Mouse (Mus musculus): ENCODE results near the gene Cops6. TPM values are rescaled to one million over a fixed set of nuclear protein-coding genes. Genes with fewer than 3 reads are reported as not detected.

The Cops6 gene
- 27.9 and 34.4 TPM in 2 replicates for polyA plus RNA-seq (2012; rRNA removed)

GRCm38 (mm10) chr5:138160842-138161665 lies at the start of gene Cops6:
Gene Cops6, plus strand, starts transcription at chr5:138161071.

DNA sequence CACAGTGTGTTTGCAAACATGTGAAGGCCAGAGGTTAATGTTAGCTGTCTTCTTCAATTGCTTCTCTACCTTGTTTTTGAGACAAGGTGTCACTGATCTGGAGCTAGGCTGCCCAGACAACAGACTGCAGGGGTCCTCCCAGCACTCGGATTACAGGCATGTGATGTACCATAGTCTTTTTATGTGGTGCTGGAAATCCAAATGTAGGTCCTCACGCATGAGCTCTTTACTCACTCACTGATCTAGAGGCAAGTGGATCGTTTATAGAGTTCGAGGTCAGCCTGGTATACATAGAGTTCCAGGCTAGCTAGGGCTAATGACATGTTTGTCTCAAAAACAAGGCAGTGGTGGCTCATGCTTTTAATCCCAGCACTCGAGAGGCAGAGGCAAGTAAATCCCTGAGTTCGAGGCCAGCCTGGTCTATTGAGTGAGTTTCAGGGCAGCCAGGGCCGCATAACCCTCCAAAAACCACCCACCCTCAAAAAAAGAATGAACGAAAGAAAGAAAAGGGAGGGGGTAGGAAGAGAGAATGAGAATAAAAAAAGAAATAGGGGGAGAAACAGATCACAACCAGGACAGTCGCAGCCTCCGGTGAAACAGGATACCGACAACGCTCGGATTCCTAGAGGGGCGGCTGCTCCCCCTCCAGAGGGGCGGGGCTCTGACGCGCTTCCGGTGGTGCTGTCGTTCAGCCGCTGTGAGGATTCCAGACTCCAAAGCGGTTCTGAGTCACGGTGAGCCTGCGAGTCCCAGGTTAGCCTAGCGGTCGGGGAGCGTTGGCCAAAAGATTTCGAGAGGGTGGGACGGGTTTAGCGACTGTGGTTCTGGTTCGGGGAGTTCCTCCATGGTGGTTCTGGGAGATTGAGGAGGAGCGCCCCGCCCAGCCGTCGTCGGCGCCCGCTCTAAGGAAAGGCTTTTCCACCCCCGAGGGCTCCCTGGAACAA lies 44.3 kb upstream of the Cops6 start, which contains the start of gene Zscan21:
Gene Zscan21 (plus strand): TSS at position 649 of the 944 bp plus-strand sequence.

GRCm38 (mm10) chr5:138155443-138155976 lies 5.4 kb upstream of the Cops6 start, which contains the start of gene Zfp113:
Gene Zfp113, minus strand, starts transcription at chr5:138155744.

DNA sequence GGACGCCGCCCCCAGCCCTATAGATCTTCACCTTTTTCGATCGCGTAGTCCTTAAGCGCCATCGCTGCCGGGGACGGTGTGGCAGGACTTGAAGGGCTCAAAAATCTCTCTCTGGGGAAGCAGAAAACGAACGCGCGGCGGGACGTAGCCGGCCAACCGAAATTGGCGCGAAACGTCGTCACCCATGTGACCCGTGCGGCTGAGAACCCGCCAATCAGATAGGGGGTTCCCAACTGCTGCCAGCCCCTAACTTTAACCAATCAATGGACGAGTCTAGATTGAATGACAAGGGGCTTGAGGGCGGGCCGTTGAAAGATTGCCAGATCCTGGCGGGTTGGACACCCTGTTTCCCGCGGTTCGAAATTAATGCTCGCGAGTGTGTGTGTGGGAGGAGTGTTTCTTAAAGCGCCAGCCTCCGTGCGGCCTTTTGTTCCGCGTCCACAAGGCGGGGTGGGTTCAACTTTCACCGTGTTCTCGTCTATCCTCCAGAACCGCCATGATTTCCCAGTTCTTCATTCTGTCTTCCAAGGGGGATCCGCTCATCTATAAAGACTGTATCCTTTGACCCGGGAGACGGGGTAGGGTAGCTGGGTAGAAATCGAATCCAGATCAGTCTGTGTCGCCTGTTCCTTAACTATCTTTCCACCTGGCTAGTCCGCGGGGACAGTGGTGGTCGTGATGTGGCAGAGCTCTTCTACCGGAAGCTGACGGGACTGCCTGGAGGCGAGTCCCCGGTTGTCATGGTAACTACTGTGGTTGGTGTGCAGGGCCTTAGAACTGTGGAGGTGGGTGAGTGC lies 11.0 kb downstream of the Cops6 start, which contains the start of the genes Ap4m1 and Mcm7:
Gene Ap4m1 (plus strand): TSS at position 308 of the 797 bp plus-strand sequence.
Gene Mcm7 (minus strand): TSS at position 728 of the 797 bp plus-strand sequence.

DNA sequence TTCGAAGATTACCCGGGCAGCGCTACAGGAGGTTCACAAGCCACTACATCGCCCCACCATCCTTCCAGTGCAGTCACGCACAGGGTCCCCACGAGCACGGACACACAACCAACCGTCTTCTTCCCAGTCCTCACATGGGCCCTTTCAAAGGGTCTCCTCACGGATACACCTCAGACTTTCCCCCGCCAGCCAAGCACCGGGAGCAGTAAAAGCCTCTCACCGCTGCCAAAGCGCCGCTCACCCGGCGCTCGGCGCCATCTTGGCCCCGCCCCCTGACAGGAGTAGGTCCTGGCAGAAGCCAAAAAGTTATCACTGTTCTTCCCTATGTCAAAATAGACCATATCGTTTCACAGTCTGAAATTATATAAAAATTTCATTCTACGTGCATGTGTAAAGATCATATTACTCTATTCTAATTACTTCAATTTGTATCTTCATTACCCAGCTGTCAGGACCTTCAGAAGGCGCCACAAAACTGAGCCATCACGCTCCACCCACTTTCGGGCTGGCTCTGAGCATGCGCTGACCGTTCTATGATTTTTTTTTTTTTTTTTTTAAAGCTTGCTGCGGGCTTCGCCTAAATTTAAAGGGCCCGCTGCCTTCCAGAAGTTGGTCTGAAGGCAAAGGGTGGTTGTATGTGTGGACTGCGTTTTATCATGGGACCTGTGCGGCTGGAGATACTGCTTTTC lies 26.2 kb downstream of the Cops6 start, which contains the start of the genes Taf6 and Cnpy4:
Gene Taf6 (minus strand): TSS at position 502 of the 689 bp plus-strand sequence.
Gene Cnpy4 (plus strand): TSS at position 536 of the 689 bp plus-strand sequence.

DNA sequence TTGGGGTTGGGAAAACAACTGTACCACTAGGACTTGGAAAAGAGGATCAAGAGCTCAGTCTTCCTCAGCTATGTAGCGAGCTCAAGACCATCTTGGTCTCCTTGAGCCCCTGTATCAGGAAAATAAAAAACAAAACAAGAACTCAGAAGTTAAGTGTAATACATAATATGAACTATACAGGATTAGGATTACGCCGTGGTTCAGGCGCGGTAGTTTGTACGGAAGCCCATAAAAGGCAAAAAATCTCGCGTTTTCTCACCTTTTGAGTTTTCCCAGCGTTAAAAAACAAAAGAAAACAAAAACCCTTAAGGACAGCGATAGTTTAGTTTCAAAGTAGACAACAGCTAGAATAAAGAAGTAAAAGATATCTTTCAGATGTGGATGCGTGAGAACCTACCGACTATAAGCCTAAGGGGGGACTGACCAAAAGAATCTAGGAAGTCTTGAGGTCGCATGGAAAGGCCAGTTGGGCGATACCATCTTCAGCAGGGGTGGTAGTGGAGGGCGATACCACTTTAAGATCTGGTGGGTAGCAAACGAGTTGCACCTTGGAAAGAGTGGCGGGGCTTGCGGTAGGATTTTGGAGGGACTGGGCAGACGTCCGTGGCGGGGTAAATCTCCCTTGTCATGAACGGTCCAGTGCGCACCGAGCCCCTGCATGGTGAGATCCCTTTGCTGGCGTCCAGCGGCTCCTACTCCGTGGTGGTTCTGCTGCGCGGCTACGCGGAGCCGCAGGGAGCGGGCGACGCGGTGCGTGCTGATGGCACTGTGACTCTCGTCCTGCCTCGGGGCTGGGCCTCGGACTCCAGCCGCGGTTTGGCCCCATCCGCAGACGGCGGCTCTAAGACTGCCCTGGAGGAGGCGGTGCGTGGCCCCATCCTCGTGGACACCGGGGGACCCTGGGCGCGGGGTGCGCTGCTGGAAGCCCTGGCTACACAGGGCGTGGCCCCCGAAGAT lies 33.2 kb downstream of the Cops6 start, which contains the start of gene Mblac1:
Gene Mblac1 (plus strand): TSS at position 544 of the 957 bp plus-strand sequence.

Other genes starting within 250 kb of the Cops6 start
- gene Cyp3a13, start 239.5 kb upstream of the Cops6 start, polyA plus RNA-seq (2012; rRNA removed) = 0.75 and 0.96 TPM in 2 replicates
- 0.04 and 0.17 TPM in 2 replicates for gene Gjc3, start 198.0 kb upstream of the Cops6 start, polyA plus RNA-seq (2012; rRNA removed)
- gene Azgp1, start 179.6 kb upstream of the Cops6 start, polyA plus RNA-seq (2012; rRNA removed) = 0.29 and 0.66 TPM in 2 replicates
- gene Smok3a, start 139.8 kb upstream of the Cops6 start, polyA plus RNA-seq (2012; rRNA removed) = not detected in 2 replicates
- gene Smok3b, start 139.6 kb upstream of the Cops6 start, polyA plus RNA-seq (2012; rRNA removed) = not detected in 2 replicates
- gene Smok3c, start 107.9 kb upstream of the Cops6 start, polyA plus RNA-seq (2012; rRNA removed) = not detected in 2 replicates
- gene Zkscan1, start 76.0 kb upstream of the Cops6 start, polyA plus RNA-seq (2012; rRNA removed) = 0.51 and 0.96 TPM in 2 replicates
- gene Zscan21, start 44.2 kb upstream of the Cops6 start, polyA plus RNA-seq (2012; rRNA removed) = 1.8 and 2.3 TPM in 2 replicates
- 0.71 and 4.4 TPM in 2 replicates for gene Zfp113, start 5.3 kb upstream of the Cops6 start, polyA plus RNA-seq (2012; rRNA removed)
- gene Ap4m1, start 10.9 kb downstream of the Cops6 start, polyA plus RNA-seq (2012; rRNA removed) = 14.2 and 21.4 TPM in 2 replicates
- gene Mcm7, start 11.4 kb downstream of the Cops6 start, polyA plus RNA-seq (2012; rRNA removed) = 11.0 and 11.9 TPM in 2 replicates
- 25.5 and 27.1 TPM in 2 replicates for gene Taf6, start 26.4 kb downstream of the Cops6 start, polyA plus RNA-seq (2012; rRNA removed)
- 0.42 and 0.67 TPM in 2 replicates for gene Cnpy4, start 26.4 kb downstream of the Cops6 start, polyA plus RNA-seq (2012; rRNA removed)
- 1.9 and 4.5 TPM in 2 replicates for gene Mblac1, start 33.2 kb downstream of the Cops6 start, polyA plus RNA-seq (2012; rRNA removed)
- 0.24 and 0.51 TPM in 2 replicates for gene Nxpe5, start 64.8 kb downstream of the Cops6 start, polyA plus RNA-seq (2012; rRNA removed)
- 86.0 and 110 TPM in 2 replicates for gene Lamtor4, start 94.4 kb downstream of the Cops6 start, polyA plus RNA-seq (2012; rRNA removed)
- 38.2 and 49.6 TPM in 2 replicates for gene BC037034, start 103.0 kb downstream of the Cops6 start, polyA plus RNA-seq (2012; rRNA removed)
- 1.8 and 2.4 TPM in 2 replicates for gene Gal3st4, start 111.8 kb downstream of the Cops6 start, polyA plus RNA-seq (2012; rRNA removed)
- not detected in 2 replicates for gene Gm43720, start 118.9 kb downstream of the Cops6 start, polyA plus RNA-seq (2012; rRNA removed)
- 1.7 and 2.6 TPM in 2 replicates for gene Gpc2, start 118.9 kb downstream of the Cops6 start, polyA plus RNA-seq (2012; rRNA removed)
- gene Stag3, start 119.2 kb downstream of the Cops6 start, polyA plus RNA-seq (2012; rRNA removed) = 0.04 and 0.19 TPM in 2 replicates
- 0.09 TPM in 1 of 2 replicates, not detected in the other for gene Pvrig, start 180.9 kb downstream of the Cops6 start, polyA plus RNA-seq (2012; rRNA removed)

Measured in stomach, adult 2 months (tissue).